Mouse (Mus musculus) liver, adult (tissue): ENCODE measurements around the gene Zfp385c.

ENCODE experiments used
- GATA4 ChIP-seq: IDR thresholded peaks from 2 replicates; pipeline ENCODE4 v1.6.1; 2014; ENCODE audit warnings: mild to moderate bottlenecking, low read length; ENCODE audit not compliant: insufficient replicate concordance

Gene Zfp385c

DNA sequence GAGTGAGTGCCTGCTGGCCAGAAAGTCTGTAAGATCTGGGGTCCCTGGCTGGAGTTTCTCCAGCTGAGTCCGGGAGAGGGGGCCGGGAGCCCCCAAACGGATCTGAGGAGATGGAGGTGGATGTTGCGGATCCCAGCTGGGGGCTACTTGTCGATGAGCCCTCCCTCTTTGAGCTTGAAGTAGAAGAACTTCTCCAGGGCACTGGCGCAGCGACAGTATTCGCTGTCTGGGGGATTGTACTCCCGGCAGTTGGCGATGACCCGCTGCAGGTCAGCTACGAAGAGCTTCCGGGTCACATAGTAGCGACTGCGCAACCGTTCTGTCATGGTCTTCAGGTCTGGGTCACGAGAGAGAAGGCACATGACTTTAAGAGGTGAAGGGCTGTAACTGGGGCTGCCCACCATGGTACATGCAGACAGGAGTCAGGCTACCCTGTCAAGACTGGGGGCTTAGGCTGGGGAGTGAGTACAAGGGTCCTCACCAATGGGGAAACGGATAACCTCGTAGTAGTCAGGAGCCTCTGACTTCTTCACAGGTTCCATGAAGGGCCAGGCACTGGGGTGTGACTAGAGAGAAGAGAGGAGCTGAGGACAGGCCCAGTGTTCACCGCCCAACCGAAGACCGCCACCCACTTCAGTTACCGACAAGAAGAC is 13.0 kb upstream of the Zfp385c start:
- TF ChIP-seq GATA4, result no peak

DNA sequence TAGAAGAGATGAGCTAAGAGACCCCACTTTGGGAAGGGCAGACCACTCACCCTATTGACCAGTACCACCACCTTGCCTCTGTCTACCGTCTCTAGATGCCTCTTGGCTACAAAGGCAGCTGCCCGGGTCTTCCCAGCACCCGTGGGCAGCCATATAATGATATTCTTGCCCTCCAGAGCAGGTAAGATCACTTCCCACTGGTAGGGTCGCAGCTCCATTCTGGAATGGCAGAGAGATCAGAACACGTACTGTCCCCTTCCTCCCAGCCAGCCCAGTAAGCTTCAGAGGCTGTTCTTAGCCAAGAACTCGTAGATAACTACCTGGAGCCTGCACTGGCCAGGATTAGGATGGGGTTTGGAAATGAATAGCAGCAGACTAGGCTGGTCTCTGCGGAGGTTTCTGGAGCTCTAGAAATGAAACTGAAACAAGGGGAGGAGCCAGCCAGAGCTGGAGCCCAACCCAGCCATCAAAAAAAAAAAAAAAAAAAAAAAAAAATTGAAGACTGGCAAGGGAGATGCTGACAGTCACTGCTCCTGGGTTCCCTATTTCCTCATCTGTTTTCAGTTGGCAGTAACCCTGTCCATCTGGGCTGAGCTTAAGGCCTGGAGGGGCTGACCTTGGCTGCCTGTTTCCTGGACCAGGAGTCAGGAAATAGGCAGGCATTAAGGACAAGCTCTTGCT is 11.7 kb upstream of the Zfp385c start, which contains the start of gene Dhx58:
Gene Dhx58, minus strand, starts transcription at position 421 of the 681 bp plus-strand sequence.
- TF ChIP-seq GATA4, result no peak

DNA sequence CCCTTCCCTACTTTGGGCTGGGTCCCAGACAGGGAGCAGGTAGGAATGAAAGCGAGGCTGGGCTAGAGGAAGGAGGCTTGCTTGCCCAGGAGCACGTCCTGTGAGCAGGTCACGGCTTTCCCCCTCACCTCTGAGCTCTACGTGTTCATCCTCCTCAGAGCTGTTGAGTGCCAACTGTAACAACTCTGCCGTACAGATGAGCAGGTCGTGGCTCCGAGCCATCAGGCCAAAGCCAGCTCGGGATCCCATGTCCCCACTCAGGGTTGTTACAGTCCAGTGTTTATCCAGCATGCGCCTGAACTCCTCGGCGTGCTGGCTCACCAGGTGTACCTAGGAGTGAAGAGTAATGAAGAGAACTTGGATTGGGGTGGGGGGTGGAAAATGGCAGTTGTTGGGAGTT is 11.1 kb upstream of the Zfp385c start:
- TF ChIP-seq GATA4, result no peak

DNA sequence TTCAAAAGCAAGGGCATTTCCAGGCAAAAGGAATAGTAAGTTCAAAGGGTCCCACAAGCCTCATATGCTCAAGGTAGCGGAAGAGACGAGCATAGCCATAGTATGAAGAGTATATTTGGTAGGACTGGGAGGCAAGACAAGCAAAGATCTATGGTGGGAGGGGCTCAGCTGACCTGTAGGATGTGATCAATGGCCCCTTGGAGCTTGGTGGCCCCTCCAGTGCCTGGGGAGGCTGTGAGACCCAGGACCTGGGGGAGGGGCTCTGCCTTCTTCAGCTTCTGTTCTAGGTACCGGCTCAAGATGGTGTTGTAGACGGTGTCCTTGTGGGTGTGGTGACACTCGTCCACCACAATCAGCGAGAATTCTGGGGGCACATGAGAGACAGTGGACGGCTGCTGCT is 10.7 kb upstream of the Zfp385c start:
- TF ChIP-seq GATA4, result no peak

DNA sequence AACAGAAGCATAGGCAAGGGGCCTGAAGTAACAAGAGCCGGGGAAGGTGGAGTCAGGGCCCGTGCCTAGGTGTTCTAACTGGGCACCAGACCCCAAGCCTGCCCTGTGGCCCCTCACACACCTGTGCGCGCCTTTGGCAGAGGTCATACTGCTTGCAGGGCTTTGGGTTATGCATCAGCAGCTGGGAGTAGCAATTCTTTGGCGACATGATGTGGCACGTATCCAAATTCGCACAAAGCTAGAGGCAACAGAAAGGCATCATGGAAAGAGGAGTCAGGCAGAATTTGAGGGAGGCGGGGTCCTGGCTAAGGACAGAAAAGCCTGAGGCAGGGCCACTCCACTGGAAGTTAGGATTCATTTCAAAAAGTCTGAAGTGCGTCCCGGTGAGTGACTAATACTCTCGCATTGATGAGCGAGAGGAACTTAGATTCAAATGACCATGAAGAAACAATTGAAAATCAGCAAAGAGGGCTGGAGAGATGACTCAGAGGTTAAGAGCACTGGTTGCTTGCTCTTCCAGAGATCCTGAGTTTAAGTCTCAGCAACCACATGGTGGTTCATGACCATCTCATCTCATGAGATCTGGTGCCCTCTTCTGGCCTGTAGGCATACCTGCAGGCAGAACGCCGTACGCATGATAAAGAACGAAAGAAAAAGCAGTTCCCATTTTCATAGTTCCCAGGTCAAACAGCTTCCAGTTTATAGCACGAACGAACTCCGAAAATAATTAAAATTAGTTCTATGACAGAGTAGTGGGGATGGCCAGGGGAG is 10.0 kb upstream of the Zfp385c start:
- no peak for TF ChIP-seq GATA4

DNA sequence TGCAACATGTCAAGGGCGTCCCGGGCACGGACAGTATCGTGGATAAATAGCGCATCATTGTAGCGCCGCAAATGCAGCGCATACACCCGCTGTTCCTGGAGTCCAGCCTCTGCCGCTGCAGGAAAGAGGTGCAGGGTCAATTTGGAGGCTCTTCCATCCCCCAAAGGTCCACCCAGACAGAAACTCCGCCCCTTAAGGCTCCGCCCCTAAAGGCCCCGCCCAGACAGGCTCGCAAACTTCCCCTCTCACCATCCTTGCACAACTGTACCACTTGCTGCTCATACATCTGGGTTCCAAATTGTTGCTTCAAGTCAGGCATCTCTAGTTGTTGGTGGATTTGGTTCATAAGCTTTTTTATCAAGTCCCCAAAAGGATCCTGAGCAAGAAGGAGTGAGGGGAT is 9.0 kb upstream of the Zfp385c start:
- TF ChIP-seq GATA4, result no peak

DNA sequence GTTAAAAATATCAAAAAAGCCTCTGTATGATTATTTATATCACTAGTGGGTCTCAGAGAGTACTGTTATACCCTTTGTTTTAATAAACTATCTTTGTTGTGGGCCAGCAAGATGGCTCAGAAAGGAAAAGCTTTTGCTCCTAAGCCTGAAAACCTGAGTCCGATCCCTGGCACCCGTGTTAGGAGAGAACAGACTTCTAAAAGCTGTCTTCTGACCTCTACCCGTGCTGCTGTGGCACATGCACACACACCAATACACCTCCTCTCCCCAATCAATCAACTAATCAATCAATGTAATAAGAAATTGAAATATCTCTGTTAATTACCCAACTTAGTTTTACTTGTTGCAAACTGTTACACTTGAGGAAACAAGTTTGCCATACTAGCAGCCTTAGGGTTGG is 8.5 kb upstream of the Zfp385c start:
- no peak for TF ChIP-seq GATA4

DNA sequence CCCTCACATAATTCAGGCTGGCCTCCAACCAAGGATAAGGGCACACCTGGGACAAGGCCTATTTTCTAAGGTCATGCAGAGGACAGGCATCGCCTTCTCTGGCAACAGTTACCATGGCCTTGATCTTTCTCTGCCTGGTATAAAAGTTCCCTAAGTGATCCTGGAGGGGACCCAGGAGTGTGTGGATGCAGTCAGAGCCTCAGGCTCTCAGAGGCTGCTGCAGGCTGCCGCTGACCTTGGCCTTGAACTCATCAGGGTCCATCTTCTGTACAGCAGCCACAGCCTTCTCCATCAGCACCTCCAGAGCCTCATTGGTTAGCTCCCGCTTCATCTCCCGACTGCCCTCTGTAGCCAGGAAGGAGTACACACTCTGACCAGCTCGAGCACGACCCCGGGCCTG is 5.7 kb upstream of the Zfp385c start:
- TF ChIP-seq GATA4, result no peak

DNA sequence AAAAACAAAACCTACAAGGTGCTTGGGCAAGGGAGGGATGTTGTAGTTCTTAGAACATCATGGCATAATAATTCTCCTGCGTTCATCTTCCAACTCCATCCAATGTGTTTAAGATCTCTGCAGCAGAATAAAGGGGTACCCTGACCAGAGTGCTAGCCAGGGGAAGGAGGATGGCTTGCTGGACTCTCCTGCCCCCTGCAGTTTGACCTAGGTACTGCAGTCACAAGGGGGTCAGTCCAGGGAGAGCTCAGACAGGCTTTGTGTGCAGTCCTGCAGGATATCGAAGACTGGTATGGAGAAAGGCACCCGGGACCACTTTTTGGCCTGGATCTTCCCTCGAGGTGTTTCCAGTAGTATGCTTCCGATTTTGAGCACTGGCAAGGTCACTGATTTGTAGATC is 2.7 kb upstream of the Zfp385c start:
- no peak for TF ChIP-seq GATA4

DNA sequence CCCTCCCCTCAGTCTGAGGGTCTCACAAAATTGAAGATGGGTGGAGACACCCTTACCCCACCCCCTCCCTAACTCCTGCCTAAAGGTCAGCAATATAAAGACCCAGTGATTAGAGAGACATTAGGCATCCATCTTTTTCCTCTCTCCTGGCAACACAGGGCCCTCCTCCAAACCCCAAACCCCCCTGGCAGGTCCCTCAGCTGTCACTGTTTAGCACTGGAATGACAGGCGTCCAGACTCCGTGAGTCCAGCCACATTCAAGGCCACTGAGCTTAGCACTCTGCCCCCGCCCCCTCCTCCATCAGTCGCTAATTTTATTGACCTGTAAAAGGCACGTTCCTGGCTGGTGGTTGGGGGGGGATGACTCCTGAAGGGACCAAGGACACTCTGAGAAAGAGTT is 899 bp upstream of the Zfp385c start:
- no peak for TF ChIP-seq GATA4

DNA sequence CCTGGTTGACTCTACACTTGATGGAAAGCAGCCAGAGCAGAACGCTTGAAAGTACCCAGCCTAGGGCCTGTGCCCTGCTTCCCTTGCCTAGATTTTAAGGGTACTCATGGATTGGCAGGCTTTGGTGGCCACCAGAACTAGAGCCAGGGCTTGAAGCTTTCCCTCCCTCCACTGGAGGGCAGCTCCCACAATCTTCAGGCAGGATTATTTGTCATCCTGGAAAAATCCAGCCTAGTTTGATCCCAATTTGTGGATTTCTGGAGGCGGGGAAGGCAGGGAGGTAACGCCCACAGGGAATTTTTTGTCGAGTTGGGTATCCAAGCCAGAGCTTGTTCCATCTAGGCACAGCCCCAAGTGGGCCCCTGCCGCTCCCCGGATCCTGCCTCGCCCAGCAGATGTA is 1.9 kb downstream of the Zfp385c start:
- TF ChIP-seq GATA4, result no peak

DNA sequence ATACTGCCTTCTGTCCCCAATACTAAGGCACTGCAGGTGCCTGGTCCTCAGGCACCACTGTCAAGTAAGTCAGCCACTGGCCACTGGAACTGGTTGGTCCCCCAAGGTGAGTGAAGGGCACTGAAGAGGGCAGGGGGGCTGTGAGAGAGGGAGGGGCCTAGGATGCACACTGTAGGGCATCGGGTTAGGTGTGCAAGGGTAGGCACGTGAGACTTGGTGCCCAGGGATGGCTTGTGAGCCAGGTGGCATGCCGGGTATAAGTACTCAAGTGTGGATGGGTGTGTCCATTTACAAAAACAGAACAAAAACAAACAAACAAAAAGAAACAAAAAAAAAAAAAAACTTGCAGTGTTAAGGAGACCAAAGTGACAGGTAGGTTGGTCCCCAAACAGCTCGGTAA is 3.8 kb downstream of the Zfp385c start:
- no peak for TF ChIP-seq GATA4

DNA sequence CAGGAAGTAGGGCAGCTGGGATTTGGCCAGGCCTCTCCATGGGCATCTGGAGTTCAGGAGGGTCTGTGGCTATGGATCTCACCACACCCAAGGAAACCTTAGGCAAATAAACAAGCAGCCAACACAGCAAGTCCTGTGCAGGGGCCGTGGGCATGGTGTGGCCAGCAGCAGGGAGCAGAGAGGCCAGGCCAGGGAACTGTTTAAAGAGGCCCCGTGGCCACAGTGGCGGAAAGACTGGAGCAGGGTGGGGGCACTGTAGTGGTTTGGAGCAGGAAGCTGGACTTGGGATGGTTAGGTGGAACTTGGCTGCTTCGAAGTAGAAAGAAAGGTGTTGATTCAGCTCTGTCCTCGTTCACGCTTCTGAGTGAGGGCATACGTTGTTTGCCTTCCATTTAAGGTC is 5.0 kb downstream of the Zfp385c start:
- no peak for TF ChIP-seq GATA4

DNA sequence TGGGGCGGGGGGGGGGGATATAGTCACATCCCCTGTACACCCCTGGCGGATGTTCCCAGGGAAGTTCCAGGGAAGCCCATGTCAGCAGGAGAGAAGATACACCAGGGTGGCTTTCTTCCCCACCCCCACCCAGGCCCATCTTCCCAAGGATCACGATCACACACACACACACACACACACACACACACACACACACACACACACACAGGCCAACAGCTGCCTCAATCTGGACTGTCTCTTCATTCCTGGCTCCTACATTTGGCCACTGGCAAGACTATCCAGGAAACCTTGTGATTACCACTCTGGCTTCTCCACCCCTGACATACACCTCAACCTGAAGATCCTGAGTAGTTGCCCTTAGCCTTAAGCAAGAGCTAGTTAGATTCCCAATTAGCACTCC is 6.9 kb downstream of the Zfp385c start:
- TF ChIP-seq GATA4, result no peak

DNA sequence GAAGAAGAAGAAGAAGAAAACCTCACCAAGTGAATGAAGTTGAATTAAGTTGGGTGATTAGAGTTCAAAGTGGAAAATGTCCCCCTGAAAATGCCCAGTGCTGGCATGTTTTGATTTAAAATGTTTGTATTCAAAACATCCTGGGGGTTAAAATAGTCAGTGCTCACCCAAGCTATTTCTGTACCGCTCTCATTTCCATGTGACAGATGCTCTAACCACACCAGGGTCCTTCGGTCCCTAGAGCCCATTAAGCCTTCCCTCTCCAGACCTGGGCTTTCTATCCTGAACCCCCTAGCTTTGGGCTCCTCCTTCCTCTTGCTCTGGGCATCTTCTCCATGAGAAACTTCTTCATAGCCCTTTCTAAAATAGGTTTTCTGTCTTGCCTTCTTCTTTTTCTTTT is 8.2 kb downstream of the Zfp385c start:
- no peak for TF ChIP-seq GATA4

DNA sequence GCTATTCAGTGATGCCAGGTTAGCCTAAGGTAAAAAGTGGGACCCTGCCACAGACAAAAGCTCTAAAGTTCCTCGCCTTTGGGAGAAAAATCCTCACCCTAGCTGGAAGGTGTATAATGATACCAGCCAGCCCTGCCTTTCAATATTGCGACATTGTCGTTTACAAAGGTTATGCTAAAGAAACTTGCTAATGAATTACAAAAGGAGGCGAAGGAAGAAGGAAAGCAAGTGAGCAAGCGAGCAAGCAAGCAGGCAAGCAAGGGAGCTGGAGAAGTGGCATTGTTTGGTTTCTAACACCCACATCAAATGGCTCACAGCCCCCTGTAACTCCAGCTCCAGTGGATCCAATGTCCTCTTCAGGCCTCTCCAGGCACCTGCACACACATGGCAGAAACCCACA is 9.7 kb downstream of the Zfp385c start:
- no peak for TF ChIP-seq GATA4
